Mouse (Mus musculus): ENCODE results near the gene Gtf2ird1.
"Not testable (repeated sequence)": the region's sequence is repeated elsewhere in the genome, so short reads cannot be mapped to it uniquely, and the experiment has no call there.

Gtf2ird1 gene

DNA sequence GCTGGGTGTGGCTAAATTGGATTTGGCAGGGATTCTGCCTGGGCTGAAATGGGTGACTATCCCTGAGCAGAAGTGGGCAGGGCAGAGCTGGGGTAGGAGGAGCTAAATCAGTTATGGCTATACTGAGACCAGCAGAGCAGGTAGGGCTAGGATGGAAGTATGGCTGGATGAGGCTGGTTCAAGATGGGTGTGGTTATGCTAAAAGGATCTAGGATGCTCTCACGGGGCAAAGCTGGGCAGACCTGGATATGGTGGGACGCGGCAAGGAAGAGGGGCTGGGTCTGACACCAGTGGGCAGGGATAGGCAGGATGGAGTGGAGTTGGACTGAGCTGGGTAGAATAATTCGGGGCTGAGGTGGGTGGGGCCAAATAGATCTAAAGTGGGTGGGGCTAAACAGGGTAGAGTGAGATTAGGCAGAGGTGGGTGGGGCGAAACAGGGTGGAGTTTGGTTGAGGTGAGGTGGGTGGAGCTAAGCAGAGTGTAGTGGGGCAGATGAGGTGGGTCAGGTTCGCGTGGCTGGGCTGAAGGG lies 46.1 kb downstream of the Gtf2ird1 start:
- DNase-seq (ENCODE audit: low spot score in 2 of 2) = no peak

- no peak for DNase-seq (ENCODE audit: low spot score in 2 of 2)
Observed at GRCm38 (mm10) chr5:134409606-134410306, 46.8 kb downstream of the Gtf2ird1 start.

DNA sequence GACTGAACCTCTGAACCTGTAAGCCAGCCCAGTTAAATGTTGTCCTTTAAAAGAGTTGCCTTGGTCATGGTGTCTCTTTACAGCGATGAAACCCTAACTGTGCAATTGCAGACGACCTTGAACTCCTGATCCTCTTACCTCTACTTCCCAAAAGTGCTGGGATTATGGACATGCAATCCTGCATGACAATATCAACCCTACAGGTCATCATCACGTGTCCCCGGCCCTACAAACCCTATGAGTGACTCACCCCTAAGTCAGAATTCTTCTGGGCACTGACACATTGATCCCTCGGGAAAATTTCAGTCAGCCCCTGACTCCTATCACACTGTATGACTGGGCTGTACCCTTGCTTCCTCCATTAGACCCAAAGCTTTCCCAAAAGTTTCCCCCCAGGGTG lies 48.4 kb downstream of the Gtf2ird1 start:
- DNase-seq (ENCODE audit: low spot score in 2 of 2) = no peak

DNA sequence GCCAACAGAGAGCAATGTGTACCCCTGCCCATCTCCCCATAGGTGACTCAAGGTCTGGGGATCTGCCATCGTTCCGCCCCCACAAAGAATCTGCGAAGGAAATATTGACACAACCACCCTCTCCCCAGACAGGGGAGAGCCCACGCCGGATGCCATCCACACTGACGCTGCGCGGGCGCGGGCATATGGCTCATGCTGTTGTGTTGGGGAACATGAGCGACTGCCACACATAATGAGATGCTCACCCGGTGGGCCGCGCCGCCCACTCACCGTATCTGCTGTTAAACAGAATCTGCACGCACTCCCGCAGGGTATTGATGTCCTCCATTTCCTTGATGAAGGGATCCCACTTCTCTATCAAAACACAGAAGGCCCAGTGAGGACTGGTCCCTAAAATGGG lies 54.7 kb downstream of the Gtf2ird1 start:
- DNase-seq (ENCODE audit: low spot score in 2 of 2) = no peak

DNA sequence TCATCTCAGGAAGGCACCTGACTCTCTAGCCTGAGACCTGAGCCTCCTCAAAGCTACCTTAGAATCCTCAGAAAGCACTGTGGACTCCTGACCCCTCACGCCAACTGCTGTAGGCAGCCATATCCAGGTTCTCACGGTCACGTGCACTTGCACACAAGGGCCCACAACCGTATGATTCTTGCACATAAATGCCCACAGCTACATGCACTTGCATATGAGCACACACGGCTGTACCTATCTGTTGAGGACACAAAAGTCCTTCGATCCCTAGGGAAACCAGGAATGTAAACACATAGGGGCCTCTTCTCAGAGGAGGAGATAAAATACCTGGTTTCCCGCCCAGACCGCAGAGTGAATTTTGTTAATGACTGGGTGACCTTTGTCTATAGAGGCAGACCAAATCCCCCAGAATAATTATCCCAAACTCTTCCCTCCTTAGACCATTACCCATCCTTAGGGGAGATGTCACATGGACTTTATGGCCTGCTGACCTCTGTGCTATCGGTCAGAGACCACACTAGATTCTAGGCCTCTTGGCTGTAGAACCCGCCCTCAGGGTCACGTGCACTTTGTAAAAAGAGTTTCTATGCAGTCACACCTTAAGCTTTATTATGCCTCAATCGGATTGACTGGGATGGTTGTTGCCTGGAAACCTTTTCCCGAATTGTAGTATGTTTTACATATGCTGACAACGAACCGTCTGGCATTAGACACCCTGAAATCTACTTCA lies 58.9 kb downstream of the Gtf2ird1 start:
- no peak for DNase-seq (ENCODE audit: low spot score in 2 of 2)

GRCm38 (mm10) chr5:134396519-134396918 lies 60.0 kb downstream of the Gtf2ird1 start:
- DNase-seq (ENCODE audit: low spot score in 2 of 2) = no peak

GRCm38 (mm10) chr5:134394624-134395023 lies 61.9 kb downstream of the Gtf2ird1 start:
- peak; percentile 61 to 76 for DNase-seq (ENCODE audit: low spot score in 2 of 2)

GRCm38 (mm10) chr5:134393624-134394023 lies 62.9 kb downstream of the Gtf2ird1 start:
- peak; percentile 44 to 67 for DNase-seq (ENCODE audit: low spot score in 2 of 2)

GRCm38 (mm10) chr5:134385106-134385505 lies 71.4 kb downstream of the Gtf2ird1 start:
- peak; percentile 76 to 89 for DNase-seq (ENCODE audit: low spot score in 2 of 2)

DNA sequence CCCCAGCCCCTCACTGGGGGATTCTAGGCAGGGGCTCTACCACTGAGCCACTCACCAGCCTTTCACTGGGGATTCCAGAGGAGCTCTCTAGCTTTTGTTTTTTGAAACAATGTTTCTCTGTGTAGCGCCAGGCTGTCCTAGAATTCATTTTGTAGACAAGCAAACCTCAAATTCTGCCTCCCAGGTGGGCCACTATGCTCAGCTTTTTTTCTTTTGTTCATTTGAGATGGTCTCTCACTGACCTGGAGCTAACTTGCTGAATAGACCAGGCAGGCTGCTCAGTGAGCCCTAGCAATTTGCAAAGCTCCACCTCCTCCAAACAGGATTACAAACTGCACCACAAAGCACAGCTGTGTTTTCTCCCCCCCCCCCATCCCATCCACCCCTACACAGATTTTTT lies 81.3 kb downstream of the Gtf2ird1 start:
- DNase-seq (ENCODE audit: low spot score in 2 of 2) = no peak

GRCm38 (mm10) chr5:134374546-134374945 lies 82.0 kb downstream of the Gtf2ird1 start:
- no peak for DNase-seq (ENCODE audit: low spot score in 2 of 2)

DNA sequence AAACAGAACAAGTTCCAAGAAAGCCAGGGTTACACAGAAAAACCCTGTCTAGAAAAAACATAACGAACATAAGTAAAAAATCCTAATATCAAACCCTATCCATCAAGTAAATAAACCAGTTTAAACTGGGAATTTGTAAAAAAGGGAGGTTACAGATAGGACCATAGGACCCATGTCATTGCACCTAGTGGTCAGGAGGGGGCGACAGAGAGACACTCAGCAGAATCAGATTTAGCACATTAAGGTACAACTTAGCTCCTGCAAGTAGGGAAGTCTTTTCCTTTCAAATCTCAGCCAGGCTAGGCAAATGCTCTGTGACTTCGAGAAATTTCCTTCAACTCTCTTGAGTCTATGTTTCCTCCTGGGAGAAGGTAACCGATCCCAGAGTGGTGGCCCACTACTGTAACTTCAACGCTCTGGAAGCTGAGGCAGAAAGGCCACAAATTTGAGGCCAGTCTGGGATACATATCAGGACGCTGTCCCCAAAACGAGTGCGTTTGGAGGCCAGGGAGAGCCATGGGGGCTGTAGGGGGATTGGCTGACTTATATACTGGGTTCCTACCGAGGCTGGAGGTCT lies 82.5 kb downstream of the Gtf2ird1 start:
- DNase-seq (ENCODE audit: low spot score in 2 of 2) = peak; percentile 32 to 72

DNA sequence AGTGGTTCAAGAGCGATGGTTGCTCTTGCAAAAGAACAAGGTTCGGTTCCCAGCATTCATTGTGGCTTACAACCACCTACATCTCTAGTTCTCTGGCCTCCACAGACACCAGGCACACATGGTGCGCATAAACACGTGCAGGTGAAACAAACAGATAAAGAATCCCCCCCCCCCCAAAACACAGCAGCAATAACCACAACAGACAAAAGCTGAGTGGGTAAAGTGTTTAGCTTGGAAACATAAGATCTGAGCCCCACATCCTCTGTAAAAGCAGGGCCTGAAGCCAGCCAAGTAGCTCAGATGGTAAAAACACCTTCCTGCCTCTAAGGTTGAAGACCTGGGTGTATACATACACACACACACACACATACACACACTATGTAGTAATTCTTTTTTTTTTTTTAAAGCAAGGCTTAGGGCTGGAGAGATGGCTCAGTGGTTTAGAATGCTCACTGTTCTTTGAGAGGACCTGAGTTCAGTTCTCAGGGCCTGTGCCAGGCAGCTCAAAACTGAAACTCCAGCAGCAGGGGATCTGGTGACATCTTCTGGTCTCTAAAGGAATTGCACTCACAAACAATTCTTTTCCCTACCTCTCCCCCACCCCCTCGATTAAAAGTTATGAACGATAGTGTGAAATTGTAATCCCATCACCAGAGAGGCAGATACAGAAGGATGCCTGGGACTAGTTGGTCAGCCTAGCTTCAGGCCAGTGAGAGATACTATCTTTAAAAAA lies 83.4 kb downstream of the Gtf2ird1 start:
- no peak for DNase-seq (ENCODE audit: low spot score in 2 of 2)

DNA sequence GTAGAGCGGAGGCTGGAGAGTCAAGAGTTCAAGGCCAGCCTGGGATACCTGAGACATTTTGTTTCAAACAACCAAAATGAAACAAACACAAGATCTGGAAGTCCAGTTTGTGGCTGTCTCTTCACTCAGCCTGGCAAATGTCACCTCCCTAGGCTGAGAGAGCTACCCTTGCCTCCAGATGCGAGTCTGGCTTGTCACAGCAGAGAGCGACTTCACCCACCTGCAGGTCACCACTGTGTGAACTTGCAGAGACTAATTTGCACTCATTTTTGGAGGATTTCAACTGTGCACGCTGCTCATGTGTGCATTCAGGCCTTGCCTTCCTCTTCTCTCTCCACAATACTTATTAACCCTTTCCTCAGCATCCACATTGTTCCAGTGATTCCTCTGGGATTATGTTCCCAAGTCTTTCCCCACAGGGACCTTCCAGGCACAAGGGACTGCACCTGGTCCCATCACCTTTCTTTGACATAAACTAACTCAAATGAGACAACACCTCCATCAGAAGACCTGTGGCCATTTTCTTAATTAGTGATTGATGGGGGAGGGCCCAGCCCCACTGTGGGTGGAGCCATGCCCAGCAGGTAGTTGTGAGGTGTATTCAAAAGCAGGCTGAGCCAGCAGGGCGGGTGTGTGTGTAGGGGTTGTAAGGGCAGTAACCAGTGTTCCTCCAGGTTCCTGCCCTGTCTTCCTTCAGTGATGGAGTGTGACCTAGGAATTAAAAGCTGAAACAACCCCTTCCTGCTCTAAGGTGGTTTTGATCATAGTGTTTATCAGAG lies 84.8 kb downstream of the Gtf2ird1 start:
- DNase-seq (ENCODE audit: low spot score in 2 of 2) = no peak

DNA sequence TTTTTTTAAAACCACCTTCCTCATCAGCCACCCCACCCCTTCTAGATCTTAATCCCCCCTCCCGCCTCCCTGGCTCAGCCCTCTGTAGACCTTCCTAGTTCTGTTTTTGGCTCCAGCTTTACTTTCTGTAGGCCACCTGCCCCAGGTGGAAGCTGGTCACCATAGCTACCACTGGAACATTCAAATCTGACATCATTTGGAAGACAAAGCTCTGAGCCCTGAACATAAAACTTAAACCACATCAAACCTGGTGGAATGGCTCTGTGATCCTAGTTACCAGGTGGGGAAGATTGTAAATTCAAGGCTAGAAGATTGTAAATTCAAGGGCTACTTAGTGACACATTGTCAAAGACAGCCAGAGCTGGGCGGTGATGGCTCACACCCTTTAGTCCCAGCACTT lies 85.7 kb downstream of the Gtf2ird1 start:
- no peak for DNase-seq (ENCODE audit: low spot score in 2 of 2)

DNA sequence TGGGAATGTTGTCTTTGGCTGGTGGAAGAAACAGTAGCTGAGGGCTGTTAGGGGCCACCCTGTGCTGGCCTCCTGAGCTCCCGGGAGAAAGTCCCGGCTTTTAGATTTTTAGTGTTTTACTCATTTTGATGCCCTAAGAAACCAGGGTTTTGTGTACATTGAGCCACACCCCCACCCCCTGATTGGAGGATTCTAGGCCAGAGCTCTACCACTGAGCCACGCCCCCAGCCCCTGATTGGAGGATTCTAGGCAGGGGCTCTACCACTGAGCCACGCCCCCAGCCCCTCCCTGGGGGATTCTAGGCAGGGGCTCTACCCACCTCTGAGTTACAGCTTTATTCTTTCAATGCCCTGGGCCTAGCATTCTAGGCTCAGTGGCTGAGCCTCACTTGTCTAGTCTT lies 97.4 kb downstream of the Gtf2ird1 start:
- DNase-seq (ENCODE audit: low spot score in 2 of 2) = no peak

DNA sequence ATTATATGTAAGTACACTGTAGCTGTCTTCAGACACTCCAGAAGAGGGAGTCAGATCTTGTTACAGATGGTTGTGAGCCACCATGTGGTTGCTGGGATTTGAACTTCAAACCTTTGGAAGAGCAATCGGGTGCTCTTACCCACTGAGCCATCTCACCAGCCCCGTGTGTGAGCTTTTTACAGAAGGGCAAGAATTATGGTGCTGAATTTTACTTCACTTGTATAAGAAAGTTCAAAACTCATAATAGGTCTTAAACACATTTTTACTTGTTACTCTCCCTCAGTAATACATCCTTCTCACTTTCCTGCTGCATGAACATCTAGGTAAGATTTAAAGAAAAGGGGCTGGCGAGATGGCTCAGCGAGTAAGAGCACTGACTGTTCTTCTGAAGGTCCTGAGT lies 101.1 kb downstream of the Gtf2ird1 start:
- DNase-seq (ENCODE audit: low spot score in 2 of 2) = not testable (repeated sequence)

DNA sequence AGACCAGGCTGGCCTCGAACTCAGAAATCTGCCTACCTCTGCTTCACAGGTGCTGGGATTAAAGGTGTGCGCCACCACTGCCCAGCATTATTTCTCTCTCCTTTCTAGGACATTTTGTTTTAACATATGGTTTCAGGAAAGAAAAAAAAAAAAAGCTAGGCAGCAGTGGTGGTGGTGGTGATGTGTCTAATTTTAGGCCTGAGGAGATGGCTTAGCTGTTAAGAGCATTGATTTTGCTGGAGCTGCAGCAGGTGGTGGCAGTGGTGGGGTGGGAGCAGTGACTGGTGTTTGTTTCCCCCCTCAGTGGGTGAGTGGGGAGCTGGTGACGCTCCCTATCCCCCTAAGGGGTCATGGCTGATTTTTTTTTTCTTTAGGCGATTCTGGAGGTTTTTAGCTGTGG lies 103.4 kb downstream of the Gtf2ird1 start:
- no peak for DNase-seq (ENCODE audit: low spot score in 2 of 2)

DNA sequence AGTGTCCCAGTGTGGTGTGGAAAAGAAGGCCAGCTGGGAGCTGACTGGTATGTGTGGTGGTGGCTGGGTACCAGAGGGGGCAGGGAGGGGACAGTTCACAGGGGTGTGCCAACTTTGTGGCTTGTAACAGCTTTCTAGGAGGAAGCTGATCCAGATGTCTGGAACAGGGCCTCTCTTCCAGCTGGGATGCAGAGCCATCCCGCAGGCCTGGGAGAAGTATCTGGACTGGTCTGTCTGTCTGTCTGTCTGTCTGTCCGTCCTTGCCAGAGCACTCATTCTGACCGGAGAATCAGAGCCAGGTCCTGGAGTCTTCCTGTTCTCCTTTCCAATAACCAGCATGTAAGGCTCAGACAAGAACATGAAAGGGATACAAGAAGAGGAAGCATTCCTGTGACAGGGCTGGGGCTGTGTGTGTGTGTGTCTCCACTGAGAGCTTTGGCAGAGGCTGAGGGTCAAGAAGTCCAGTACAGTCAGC lies 104.0 kb downstream of the Gtf2ird1 start:
- DNase-seq (ENCODE audit: low spot score in 2 of 2) = no peak

DNA sequence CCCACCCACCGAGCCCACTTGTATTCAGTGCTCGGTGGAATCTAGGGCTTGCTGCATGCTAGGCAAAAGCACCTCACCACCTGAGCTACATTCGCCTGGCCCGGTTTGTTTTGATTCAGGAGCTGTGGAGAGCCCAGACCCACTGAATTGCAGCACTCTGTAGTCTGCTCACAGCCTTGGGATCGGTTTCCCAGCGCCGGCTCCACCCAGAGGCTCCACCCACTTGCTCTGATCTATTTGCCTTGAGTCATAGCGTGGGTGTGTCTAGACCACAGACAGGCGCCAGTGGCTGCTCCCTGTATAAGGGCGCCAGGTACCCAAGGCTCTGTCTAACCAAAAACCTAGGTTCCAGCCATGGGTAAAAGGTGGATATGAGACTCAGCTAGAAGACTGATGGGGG lies 105.9 kb downstream of the Gtf2ird1 start:
- DNase-seq (ENCODE audit: low spot score in 2 of 2) = peak in 1 of 2 experiments; percentile 56

DNA sequence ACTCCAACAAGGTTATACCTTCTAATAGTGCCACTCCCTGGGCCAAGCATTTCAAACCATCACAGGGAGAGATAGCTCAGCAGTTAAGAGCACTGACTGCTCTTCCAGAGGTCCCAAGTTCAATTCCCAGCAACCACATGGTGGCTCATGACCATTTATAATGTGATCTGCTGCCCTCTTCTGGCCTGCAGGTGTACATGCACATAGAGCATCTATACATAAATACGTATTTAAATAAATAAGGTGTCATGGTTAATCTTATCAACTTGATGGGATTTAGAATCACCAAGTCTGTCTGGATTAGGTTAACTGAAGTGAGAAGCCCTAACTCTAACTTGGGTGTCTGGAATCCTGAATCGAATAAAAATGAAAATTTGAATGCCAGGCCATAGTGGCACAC lies 109.5 kb downstream of the Gtf2ird1 start:
- DNase-seq (ENCODE audit: low spot score in 2 of 2) = no peak
